Comparison of ENCODE assay signal across 19 mouse cellular contexts in genomic region chr14:105182786-105183185, GRCm38 (mm10). TPM values are rescaled to one million over a fixed set of nuclear protein-coding genes. Genes with fewer than 3 reads are reported as not detected.
A peak's percentile ranks its signal among the peaks of the same experiment; 100 is the strongest.
DNase-seq lines count a peak whose midpoint lies in the region; ATAC-seq lines count a peak whose summit lies in the region.
"Had no signal": no experiment of that assay in that cellular context is flagged by ENCODE, and none has a peak within 500 bp of the region (broad histone marks: within the 10 kb centered on the region; RNA-seq: fewer than 3 reads in every experiment).

No protein-coding gene starts in this region.

- peak; percentile 69 for ATAC-seq in CD4-positive, CD25-positive, alpha-beta regulatory T cell, adult 4 months
- peak; percentile 82 for ATAC-seq in common myeloid progenitor, adult 5-6 weeks (replicated peaks; ENCODE audit: low read depth, poor library complexity, severe bottlenecking)
- ATAC-seq in megakaryocyte progenitor cell, adult 5-6 weeks (replicated peaks; ENCODE audit: poor library complexity) = peak; percentile 77
- ATAC-seq: forebrain, embryonic 13.5 days; midbrain, embryonic 15.5 days had no signal

- DNase-seq in B cell, adult 2 months = peak; percentile 13 to 17
- DNase-seq in layer of hippocampus, adult 11-12 months (ENCODE audit: low spot score) = no peak
- DNase-seq in right cerebral cortex, postnatal 4 days = no peak
- no peak for DNase-seq in adrenal gland, postnatal 4 days (ENCODE audit: low spot score in 2 of 2)
- DNase-seq: adrenal gland, postnatal 10 days; cerebellum, adult 11-12 months; cerebellum, adult 9-11 months; gastrocnemius, postnatal 10 days; heart, adult 18-20 months; heart, postnatal 4 days; kidney, adult 11 months; kidney, postnatal 25 days; right cerebral cortex, adult 18-20 months; thymus, postnatal 14 days had no signal

RNA-seq across cellular contexts. Expression of gene Rbm26, which starts 5.7 kb away (rescaled TPM):
- 10 to 100 TPM; 38.5 to 46.9 TPM for polyA plus RNA-seq in CD4-positive, CD25-positive, alpha-beta regulatory T cell, adult 4 months (2017; shearing (Covaris generic))
- total RNA-seq in common myeloid progenitor, adult 5-6 weeks (2017) = 80.4 and 89.3 TPM in 2 replicates
- total RNA-seq in megakaryocyte progenitor cell, adult 5-6 weeks (2015) = 69.1 and 80.4 TPM in 2 replicates
- 52.9 and 70.6 TPM in 2 replicates for total RNA-seq in megakaryocyte progenitor cell, adult 5-6 weeks (2017)
- 10 to 100 TPM; 65.9 to 67.4 TPM for total RNA-seq in adrenal gland, postnatal 4 days (2021)

Comparison
In these comparisons a context has a peak if more than half of its experiments do, and no peak if none do; other contexts are left out.
1. DNase-seq: peak in B cell, adult 2 months (2 of 2); none in layer of hippocampus, adult 11-12 months (single experiment), right cerebral cortex, postnatal 4 days (single experiment) and adrenal gland, postnatal 4 days (0 of 2).
2. Peak in every context shown above with its lines, with median percentiles within 50 percentile points of each other: ATAC-seq.